Mouse (Mus musculus) spleen, adult 2 months (tissue): ENCODE measurements at regions not wholly inside any gene's neighbourhood (a gene's known extent, or its start where the extent isn't known, plus 50 kb on each side); places are given as distances from the start of the nearest gene placed in this dataset.

Source experiments
- CTCF ChIP-seq: fragments of 200-500 bp; IDR thresholded peaks from 2 replicates; pipeline ENCODE4 v1.5.1; 2011; ENCODE audit warnings: mild to moderate bottlenecking, inconsistent platforms; ENCODE audit not compliant: insufficient read depth, insufficient read length, insufficient replicate concordance; ENCODE audit errors: extremely low read depth
- POLR2A ChIP-seq: fragments of 200-500 bp; IDR thresholded peaks from 2 replicates; pipeline ENCODE4 v1.6.1; 2011; ENCODE audit warnings: low read depth, low read length, inconsistent platforms

- TF ChIP-seq CTCF (no peak), POLR2A (no peak)
Measured at GRCm38 (mm10) chr15:25221749-25222148, 191.8 kb downstream of the Basp1 start.
